Mouse (Mus musculus) bone marrow, adult 2 months (tissue): Measurements from ENCODE around the gene Spata48.

Source experiments
- CTCF ChIP-seq: fragments of 200-500 bp; IDR thresholded peaks from 2 replicates; pipeline ENCODE4 v1.5.1; 2011; ENCODE audit warnings: low read length, control low read depth; ENCODE audit not compliant: control insufficient read depth, insufficient read depth
- POLR2A ChIP-seq: fragments of 200-500 bp; IDR thresholded peaks from 2 replicates; pipeline ENCODE4 v1.6.1; 2011; ENCODE audit warnings: low read depth, mild to moderate bottlenecking, control low read depth, low read length, borderline replicate concordance; ENCODE audit not compliant: control insufficient read depth

DNA sequence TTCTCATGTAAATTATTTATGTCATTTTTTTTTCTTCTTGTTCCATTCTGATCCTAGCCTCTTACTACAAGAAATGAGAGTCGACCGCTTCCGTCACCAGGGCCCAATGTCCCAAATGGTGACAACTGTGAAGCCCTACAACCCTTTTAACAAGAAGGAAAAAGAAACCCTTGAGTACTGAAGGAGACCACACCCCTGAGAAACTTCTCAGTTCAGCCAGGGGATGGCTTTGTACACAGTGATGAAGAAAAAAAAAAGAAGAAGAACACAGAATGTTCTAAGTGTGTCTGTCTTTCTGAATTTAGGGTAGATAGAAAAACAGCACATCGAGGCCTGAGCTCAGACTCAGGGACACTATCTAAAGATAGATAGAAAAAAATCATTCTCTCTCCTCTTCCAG, 53.0 kb downstream of the Spata48 start:
- TF ChIP-seq CTCF (no peak), POLR2A (no peak)
